Mouse (Mus musculus) cortical plate, adult 2 months (tissue): ENCODE data around the gene Klhl25.

Experiments used
- CTCF ChIP-seq: fragments of 200-500 bp; IDR thresholded peaks from 2 replicates; pipeline ENCODE4 v1.5.1; 2011; ENCODE audit warnings: mild to moderate bottlenecking, control low read depth, low read length; ENCODE audit not compliant: insufficient read depth; ENCODE audit errors: extremely low read depth
- POLR2A ChIP-seq: fragments of 200-500 bp; IDR thresholded peaks from 2 replicates; pipeline ENCODE4 v1.6.1; 2011; ENCODE audit warnings: mild to moderate bottlenecking, low read length, control low read depth; ENCODE audit not compliant: insufficient read depth; ENCODE audit errors: extremely low read depth

DNA sequence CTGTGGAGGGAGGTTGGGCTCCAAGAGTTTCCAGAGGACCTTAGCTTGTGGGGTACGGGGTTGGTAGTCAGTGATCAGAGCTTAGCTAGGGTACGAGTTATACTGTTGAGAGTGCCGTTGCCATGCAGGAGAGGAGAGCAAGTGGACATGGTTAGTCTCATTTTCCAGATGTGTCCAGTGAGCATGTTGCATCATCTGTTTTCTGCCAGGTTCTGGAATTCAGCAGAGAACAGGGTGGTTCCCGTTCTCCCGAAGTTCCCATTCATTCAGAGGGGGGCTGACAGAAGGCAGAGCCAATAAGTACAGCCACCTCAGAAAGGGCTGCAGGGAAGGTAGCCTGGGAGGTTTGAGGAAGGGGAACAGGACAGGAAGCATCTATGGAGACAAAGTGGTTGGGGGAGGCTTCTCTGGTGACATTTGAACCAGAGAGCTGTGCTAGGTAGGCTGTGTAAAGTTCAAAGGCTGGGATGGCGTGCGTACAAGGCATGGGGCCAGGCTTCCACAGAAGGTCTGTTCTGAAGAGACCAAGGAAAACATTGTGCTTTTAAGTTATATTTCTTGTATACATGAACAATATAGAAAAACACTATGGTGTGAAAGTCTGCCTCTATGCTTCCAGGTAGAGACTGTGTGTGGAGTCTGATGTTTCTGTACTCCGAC lies 5.2 kb downstream of the Klhl25 start:
- TF ChIP-seq CTCF (no peak), POLR2A (no peak)
